ENCODE assay signal across 13 mouse cellular contexts in the genomic region with DNA sequence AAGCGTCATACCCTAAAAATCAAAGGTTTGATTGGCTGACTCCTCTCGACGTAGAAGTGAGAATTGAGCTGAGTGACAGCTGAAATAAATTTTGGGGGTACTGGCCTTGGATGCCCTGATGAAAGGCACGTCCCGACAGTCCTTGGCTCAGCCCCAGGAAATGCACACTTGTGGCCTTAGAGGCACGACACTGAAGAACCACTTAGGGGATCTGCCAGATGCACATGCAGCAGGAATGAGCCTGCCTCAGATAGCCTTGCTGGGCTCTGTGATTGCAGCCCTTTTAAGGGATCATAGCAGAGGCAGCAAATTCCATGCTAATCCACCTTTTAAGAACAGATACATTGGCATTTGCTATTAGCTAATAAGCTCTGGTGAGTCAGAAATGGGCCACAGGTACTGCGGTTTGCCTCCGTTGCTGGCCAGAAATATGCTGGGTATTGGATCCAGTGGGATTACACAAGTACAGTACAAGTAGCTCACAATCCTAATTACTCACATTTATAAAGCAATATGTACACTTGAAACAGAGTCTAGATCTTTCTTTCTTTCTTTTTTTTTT.
DNase-seq lines count a peak whose midpoint lies in the region; ATAC-seq and TF ChIP-seq lines count a peak whose summit lies in the region.
"Had no signal": no experiment of that assay in that cellular context is flagged by ENCODE, and none has a peak within 500 bp of the region (broad histone marks: within the 10 kb centered on the region; RNA-seq: fewer than 3 reads in every experiment).

No protein-coding gene starts in this region.

- WGBS in heart, postnatal 0 days = 29% methylated on average over 8 of the region's 8 CpGs

- no peak for TF ChIP-seq CTCF in heart, postnatal 0 days (IDR thresholded peaks at IDR 0.05; ENCODE audit: low read depth)

- no peaks in the 10 kb centered on the region for H3K36me3 ChIP-seq in heart, postnatal 0 days (replicated peaks; ENCODE audit: control insufficient read depth, insufficient read depth, low read length)
- H3K36me3 ChIP-seq: liver, embryonic 15.5 days had no signal

- TF ChIP-seq EP300 in heart, postnatal 0 days (IDR thresholded peaks at IDR 0.05; ENCODE audit: low read depth) = peak; percentile 94

- no peaks in the 10 kb centered on the region for H3K4me1 ChIP-seq in heart, postnatal 0 days (ENCODE audit: control insufficient read depth, insufficient read depth)
- H3K4me1 ChIP-seq: liver, embryonic 15.5 days; megakaryocyte, embryonic 14.5 days had no signal

- peak; percentile 79 to 91 for DNase-seq in adrenal gland, adult (ENCODE audit: inconsistent age in 2 of 2, low spot score in 1 of 2)
- DNase-seq in adrenal gland, postnatal 14 days = peak; percentile 70
- peak; percentile 9 to 20 for DNase-seq in heart, adult 18-20 months
- DNase-seq in heart, postnatal 0 days (ENCODE audit: low spot score) = peak; percentile 81
- no peak for DNase-seq in urinary bladder, adult 18-20 months (ENCODE audit: low spot score in 2 of 2)
- DNase-seq in lung, postnatal 36 days = no peak
- no peak for DNase-seq in left cerebral cortex, postnatal 10 days (ENCODE audit: extremely low spot score in 1 of 2, low spot score in 2 of 2)
- DNase-seq: thymus, postnatal 25 days had no signal

- intact Hi-C loops in left cerebral cortex, postnatal 10 days (cut with DNase I) = no loop called here

- no peaks in the 10 kb centered on the region for H3K27me3 ChIP-seq in heart, postnatal 0 days (ENCODE audit: control insufficient read depth, insufficient read depth, low read length)
- H3K27me3 ChIP-seq: liver, embryonic 15.5 days had no signal

- peak overlapping the region; percentile 83 for H3K27ac ChIP-seq in heart, postnatal 0 days (ENCODE audit: low read depth)
- H3K27ac ChIP-seq: layer of hippocampus, adult 2 months; liver, embryonic 15.5 days had no signal

- H3K9ac ChIP-seq in heart, postnatal 0 days (replicated peaks; ENCODE audit: low read depth, low read length) = no peak overlapping the region
- H3K9ac ChIP-seq: liver, embryonic 15.5 days had no signal

- no peaks in the 10 kb centered on the region for H3K9me3 ChIP-seq in heart, postnatal 0 days (replicated peaks; ENCODE audit: control insufficient read depth, low read length)
- H3K9me3 ChIP-seq: liver, embryonic 15.5 days; megakaryocyte, embryonic 14.5 days had no signal

- no peak overlapping the region for H3K4me3 ChIP-seq in heart, postnatal 0 days (ENCODE audit: low read depth, low read length)
- H3K4me3 ChIP-seq: layer of hippocampus, adult 2 months; liver, embryonic 15.5 days; megakaryocyte, embryonic 14.5 days had no signal

- ATAC-seq in heart, postnatal 0 days (ENCODE audit: insufficient read depth, low read depth) = peak; percentile 99
- ATAC-seq: activated CD4-positive, CD25-positive, alpha-beta regulatory T cell, adult 4 months; CD4-positive, CD25-positive, alpha-beta regulatory T cell, adult 4 months had no signal

- H3K4me2 ChIP-seq in heart, postnatal 0 days (ENCODE audit: low read depth, low read length) = no peak overlapping the region
- H3K4me2 ChIP-seq: liver, embryonic 15.5 days had no signal

Comparison
In these comparisons a context has a peak if more than half of its experiments do, and no peak if none do; other contexts are left out.
1. DNase-seq: peak in adrenal gland, adult (2 of 2), adrenal gland, postnatal 14 days (single experiment), heart, adult 18-20 months (2 of 2) and heart, postnatal 0 days (single experiment); none in urinary bladder, adult 18-20 months (0 of 2), lung, postnatal 36 days (single experiment) and left cerebral cortex, postnatal 10 days (0 of 2).